Mouse (Mus musculus) regulatory T cell (primary cell): Measurements from ENCODE around the gene Olfr887.

Source experiments
- in situ Hi-C: fragments of 300-600 bp; cut with MboI, MseI; formaldehyde crosslinking; loops from one replicate; pipeline ENCODE4 v1.15.1; 2025; ENCODE audit warnings: high pct_unique_total_duplicates

Gene Olfr887

DNA sequence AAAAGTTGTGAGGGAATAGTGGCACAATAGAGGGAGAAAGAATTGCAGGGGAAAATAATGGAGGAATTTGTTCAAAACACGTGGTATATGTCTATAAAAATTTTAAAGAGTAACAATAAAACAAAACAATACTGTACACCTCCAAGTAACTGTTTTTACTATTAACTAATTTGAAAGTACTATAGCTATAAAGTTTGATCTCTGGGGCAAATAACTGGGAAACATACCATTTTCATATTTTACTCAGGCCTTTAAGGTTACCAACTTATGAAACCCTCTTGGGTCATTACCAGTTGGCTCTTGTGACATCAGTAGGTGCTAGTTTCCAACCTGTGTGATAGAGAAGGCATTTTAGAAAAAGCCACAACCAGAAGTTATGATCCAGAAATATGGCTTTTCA lies at the start of gene Olfr887:
Olfr887 (plus strand) TSS at position 301 of the 400 bp plus-strand sequence.
- in situ Hi-C loops, result no loop called here

DNA sequence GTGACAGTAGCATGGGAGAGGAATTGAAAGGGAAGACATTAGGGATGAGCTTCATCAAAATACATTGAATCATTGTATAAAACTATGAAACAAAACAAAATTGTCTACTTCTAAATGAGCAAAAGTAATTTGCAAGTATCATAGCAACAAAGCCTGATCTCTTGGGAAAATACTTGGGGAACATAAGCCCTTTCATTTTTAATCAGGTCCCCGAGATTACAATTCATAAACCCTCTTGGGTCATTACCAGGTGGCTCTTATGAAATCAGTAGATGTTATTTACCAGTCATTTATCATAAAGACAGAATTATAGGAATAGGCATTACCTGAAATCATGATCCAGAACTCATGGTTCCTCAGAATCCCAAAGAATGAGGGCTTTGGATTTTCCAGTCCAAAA lies 37.6 kb upstream of the Olfr887 start, which contains the start of gene Olfr884:
Olfr884 (plus strand) TSS at position 301 of the 400 bp plus-strand sequence.
- in situ Hi-C loops, result no loop called here

DNA sequence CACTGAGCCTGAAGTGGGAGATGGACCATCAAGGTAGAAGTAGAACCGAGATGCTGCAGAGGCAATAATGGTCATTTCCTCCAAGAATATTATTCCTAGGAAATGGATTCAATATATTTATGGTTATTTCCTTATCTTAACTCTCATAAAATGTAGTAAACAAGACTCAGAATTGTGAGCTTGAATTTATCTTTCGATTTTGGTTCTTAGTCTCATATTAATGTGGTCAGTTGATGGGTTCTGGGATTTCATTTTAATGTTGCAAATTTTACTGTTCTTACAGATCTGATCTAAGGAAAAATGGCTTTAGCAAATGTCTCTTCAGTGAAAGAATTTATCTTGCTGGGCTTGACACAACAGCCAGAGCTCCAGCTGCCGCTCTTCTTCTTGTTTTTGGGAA lies 22.9 kb upstream of the Olfr887 start, which contains the start of gene Olfr885:
Olfr885 (plus strand) TSS at position 301 of the 400 bp plus-strand sequence.
- in situ Hi-C loops, result no loop called here

DNA sequence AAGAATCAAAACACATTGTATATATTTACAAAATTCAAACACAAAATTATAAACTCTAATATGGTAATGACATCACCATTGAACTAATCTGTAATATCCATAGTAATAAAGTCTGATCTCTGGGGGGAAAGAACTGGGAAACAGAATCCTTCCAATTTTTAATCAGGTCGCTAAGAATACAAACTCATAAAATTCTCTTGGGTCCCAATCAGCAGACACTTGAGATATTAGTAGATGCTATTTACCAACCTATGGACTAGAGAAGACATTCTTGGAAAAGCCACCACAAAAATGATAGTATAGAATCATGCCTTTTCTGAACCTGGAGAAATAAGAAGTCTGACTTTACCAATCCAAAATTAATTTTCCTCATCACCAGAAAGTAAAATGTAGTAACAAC lies 24.0 kb downstream of the Olfr887 start, which contains the start of gene Olfr888:
Olfr888 (plus strand) TSS at position 301 of the 400 bp plus-strand sequence.
- in situ Hi-C loops, result no loop called here

DNA sequence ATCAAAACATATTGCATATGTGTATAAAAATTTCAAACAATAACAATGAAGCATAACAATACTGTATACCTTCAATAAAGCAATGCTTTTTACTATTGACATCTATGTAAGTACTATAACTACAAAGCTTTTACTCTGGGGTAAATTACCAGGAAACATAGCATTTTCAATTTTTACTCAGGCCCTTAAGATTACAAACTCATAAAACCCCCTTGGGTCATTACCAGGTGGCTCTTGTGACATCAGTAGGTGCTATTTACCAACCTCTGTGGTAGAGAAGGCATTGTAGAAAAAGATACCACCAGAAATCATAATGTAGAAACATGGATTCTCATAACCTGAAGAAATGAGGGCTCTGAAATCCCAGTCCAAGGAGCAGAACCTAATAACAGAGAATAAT lies 31.0 kb downstream of the Olfr887 start, which contains the start of gene Olfr889:
Olfr889 (plus strand) TSS at position 301 of the 400 bp plus-strand sequence.
- in situ Hi-C loops, result no loop called here
